Mouse (Mus musculus) induced T-regulatory cell, adult 2 months (primary cell): Measurements from ENCODE around the gene Ugt1a6b.
"Not testable (repeated sequence)": the region's sequence is repeated elsewhere in the genome, so short reads cannot be mapped to it uniquely, and the experiment has no call there.

Source experiments
- DNase-seq: peaks from one replicate; pipeline ENCODE4 v3.0.0-alpha.2; 2012; ENCODE audit warnings: low read depth

Gene Ugt1a6b

DNA sequence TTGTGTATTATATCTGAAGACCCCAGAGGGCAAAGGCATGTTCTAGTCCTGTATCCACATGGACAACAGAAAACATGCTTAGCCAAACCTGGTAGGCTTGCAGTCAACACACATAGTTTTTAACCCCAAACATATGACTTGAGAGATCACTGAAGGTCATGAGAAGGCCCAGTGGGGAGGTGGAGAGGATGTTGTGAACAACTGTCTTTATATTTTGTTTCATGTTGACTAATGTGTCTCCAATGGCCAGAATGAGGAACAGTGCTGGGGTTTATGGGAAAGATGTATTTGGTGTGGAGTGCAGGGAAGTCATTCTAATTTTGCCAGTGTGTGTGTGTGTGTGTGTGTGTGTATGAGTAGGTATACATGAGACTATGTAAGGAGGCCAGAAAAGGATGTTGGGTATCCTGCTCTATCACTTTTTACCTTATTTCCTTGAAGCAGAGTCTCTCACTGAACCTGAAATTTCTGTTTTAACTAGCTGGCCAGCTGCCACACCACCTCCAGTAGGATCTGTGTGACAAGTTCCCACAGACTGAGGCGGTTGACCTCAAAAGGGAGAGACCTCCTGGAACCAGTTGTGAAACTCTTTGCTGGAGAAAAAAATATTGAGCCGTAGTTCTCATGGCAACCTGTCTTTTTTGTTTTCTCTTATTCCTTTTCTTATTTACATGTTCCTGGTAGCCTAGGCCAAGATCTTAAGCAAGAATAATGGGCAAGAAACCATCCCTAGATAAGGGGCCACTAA lies 121.2 kb downstream of the Ugt1a6b start:
- DNase-seq, result no peak

DNA sequence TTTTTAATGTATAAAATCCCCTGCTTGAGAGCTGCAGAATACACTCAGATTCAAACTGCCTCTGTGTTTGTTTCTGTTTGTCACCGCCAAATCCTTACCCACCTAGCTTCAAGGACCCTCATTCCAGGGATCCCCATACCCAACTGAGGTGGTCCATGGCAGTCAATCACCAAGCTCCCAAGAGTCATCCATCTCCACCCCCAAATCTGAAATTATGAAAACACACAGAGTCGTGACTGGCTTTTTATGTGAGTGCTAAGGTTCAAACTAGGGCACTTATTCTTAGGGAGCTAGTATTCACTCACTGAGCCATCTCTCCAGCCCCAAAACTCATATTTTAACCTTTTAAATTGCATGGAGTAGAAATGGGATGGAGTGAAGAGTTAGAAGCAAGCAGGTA lies 122.2 kb downstream of the Ugt1a6b start:
- not testable (repeated sequence) for DNase-seq

- DNase-seq, result no peak
Observed at GRCm38 (mm10) chr1:88225741-88226140, 122.7 kb downstream of the Ugt1a6b start.

DNA sequence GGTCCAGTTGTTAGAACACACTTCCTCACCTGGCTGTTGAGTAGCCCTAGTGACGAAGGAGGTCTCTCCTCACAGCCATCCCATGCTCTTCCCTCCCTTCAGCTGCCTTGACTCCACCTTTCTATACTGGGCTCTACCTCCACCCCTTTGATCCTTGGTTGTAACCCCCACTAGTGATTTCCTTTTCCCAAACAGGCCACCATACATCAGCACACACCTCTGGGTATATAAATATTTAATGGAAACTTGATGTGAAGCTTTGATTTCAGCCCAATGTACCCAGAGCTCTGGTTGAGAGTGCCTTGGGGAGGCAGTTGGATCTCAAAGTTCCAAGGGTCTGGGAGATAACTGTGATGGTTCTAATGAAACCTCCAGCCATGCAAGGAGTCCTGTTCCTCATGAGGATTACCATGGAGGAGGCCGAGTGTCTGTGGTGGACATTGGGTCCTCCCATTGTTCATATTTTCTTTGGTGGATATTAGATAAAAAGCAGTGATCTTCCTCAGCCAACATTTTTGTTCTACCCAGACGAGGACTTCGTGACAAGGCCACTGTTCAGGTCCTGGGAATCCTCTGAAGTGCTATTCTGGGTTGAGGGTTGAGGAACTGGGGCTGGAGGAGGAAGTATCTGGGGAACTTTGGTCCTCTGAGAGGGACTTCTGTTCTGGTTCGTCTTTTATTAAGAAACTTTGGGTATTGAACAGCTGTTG lies 123.8 kb downstream of the Ugt1a6b start, which contains the start of gene Mroh2a:
Mroh2a (plus strand) TSS at position 317 of the 710 bp plus-strand sequence.
- DNase-seq, result no peak

GRCm38 (mm10) chr1:88227482-88227881 lies 124.4 kb downstream of the Ugt1a6b start:
- no peak for DNase-seq

DNA sequence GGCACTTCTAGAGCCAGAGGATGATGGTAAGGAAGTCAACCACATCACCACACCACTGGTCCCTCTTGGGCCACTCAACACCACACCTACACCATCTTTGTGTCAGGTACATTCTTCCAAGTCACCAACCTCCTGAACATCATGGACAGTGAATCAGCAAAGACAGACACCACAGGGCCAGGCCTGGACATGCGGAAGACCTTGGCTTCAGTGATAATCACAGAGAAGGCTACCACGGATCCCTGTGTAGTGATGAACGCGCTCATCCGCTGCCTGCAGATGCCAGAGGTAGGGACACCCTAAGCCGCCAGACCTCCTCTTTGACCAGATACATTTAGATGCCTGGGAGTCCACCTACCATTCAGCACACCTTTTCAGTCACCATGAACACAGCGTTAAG lies 125.1 kb downstream of the Ugt1a6b start:
- DNase-seq, result no peak

- no peak for DNase-seq
Observed at GRCm38 (mm10) chr1:88229566-88229965, 126.5 kb downstream of the Ugt1a6b start.

DNA sequence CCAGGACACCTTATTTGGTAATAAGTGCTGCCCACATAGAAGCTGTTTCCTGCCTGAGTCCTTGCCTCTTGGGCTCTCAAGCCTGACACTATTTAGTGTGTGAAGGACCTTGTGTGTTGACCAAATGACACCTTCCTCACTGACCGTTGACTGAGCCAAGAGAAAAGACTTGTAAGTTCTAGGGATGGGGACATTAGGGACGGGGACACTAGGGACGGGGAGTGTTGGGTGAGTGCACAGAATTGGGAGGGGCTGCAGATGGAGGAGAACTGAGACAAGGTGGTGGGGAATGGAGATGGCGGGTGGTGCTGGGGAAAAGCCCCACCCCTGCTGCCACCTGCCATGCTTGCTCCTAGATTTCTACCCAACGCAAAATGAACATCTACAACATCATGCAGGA lies 126.9 kb downstream of the Ugt1a6b start:
- no peak for DNase-seq

DNA sequence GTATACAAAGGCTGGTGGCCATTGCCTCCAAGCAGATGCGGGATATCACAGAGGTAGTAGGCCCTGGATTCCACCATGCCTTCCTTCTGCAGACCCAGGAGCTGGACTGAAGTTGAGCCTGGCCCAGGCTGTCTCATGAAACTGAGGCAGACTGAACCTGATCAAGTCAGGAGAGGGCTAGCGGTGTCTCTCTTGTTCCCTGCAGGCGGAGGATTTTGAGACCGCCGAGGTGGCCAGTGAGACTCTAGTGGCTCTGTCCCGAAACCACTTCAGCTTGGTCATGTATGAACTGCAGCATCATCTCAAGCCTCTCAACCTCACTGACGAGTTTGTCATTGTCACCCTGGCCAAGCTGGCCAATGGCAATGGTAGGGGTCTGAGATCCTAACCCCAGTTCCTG lies 127.4 kb downstream of the Ugt1a6b start:
- DNase-seq, result no peak

- DNase-seq, result no peak
Observed at GRCm38 (mm10) chr1:88230981-88231802, 128.1 kb downstream of the Ugt1a6b start.

- no peak for DNase-seq
Observed at GRCm38 (mm10) chr1:88231803-88232499, 128.9 kb downstream of the Ugt1a6b start.

GRCm38 (mm10) chr1:88232664-88233380 lies 129.8 kb downstream of the Ugt1a6b start:
- DNase-seq, result no peak

DNA sequence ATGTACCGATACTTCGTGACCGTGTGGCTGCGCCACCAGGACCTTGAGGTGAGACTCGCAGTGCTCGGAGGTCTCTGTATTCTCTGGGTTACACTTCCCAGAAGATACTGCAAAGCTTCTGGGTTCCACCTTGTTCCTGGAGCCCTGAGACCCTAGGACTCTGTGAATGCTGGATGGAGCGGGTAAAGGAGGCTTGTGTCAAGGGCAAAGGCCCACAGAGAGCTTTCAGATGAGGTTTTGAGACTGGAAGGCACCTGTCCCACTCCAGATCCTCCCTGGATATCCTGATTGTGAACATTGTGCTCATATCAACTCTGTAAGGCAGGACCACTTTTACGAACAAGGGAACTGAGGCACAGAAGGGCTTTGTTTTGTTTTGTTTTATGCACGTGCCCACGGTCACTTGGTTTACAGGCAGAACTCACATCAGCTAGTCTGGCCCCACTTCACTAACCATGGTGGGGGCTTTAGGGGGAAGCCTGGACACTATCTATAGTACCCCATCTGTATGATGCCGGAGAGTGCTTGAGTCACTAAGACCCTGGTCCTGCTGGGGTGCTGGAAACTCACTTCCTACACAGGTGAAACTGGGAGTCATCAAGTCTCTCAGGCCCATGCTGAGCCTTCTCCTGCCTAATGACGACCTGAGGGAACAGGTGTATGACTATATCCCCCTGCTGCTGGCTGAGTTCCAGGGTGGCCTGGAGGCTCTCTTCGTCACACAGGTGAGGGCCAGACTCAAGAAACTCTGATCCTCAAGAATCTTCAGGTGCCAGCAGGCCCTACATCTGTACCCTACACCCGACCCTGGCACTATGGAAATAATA lies 130.6 kb downstream of the Ugt1a6b start:
- DNase-seq, result no peak

- DNase-seq, result no peak
Observed at GRCm38 (mm10) chr1:88234248-88234610, 131.2 kb downstream of the Ugt1a6b start.

- no peak for DNase-seq
Observed at GRCm38 (mm10) chr1:88234646-88235045, 131.6 kb downstream of the Ugt1a6b start.

DNA sequence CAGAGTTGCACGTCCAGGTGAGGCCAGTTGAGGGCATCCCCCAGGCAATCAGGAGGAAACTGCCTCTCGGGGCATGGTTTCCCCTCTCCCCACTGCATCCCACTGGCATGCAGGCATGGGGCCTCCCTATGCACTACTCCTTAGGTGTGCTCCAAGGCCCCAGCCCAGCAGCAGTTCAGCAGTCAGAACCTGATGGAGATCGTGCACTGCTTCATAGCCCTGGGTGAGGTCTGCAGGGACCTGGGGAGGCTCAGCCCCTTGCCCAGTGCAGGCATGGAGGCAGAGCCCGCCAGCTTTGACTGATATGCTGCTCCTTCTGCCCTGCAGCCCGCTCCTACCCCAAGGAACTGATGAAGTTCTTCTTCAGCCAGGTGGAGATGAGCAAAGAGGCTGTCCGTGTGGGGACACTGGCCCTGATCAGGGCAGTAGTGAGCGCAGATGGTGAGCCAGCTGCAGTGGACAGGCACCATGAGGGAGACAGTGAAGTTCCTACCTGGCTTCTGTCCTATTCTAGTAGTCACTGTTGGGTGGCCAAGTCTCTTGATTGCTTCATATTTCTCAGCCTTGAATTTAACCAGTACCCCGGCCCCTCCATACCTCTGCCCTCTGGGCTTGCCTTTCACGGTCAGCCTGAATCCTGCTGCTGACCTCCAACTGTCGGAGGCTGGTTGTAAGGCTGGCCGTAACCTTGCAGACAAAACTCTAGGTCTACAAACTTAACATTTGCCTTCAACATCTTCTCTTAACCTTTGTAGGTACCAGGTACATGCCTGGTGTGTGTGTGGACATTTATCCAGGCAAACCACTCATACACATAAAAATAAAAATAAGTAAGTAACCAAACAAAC lies 132.2 kb downstream of the Ugt1a6b start:
- no peak for DNase-seq

GRCm38 (mm10) chr1:88235894-88236415 lies 132.9 kb downstream of the Ugt1a6b start:
- DNase-seq, result no peak

DNA sequence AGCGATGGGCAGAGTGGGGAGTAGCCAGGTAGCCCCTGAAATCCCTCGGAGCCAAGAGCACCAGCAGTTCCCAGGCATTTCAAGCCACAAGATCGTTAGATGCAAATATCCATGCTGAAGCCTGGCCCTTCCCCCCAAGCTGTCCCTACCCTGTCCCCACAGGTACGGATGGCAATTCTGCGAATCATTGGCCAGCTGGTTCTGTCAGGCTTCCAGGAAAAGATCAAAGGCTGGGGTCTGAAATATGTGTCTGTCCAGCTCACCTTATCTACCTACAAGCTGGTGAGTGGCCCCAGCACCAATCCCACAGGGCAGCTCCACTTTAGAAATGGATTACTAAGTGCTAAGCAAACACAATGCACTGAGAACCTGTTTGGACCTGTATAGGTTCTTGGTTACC lies 134.3 kb downstream of the Ugt1a6b start:
- no peak for DNase-seq

DNA sequence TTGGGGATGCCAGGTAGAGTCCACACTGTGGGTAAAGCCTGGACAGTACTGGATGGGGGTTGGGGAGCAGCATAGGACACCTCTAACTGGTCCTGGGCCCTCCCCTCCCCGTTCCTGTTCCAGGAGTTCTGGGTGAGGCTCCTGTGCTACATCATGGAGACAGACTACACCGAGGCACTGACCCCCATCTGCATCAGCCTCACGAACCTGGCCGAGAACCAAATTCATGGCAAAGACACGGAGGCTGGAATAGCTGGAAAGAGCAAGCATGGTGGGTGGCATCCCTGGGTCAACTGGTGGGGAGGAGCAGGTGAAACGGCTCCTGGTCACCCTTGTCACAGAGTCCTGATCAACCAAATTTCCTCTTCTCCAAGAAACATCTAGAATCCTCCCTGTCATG lies 135.7 kb downstream of the Ugt1a6b start:
- DNase-seq, result no peak
